9 mouse cellular contexts compared by ENCODE assay signal in genomic region chr6:128318317-128318716, GRCm38 (mm10). TPM values are rescaled to one million over a fixed set of nuclear protein-coding genes. Genes with fewer than 3 reads are reported as not detected.
DNase-seq lines count a peak whose midpoint lies in the region; ATAC-seq and TF ChIP-seq lines count a peak whose summit lies in the region.
"Had no signal": no experiment of that assay in that cellular context is flagged by ENCODE, and none has a peak within 500 bp of the region (broad histone marks: within the 10 kb centered on the region; RNA-seq: fewer than 3 reads in every experiment).

No protein-coding gene starts in this region.

- TF ChIP-seq CTCF in kidney, postnatal 0 days (IDR thresholded peaks at IDR 0.05; ENCODE audit: low read depth): peak; percentile 88

- 14% methylated on average over 4 of the region's 4 CpGs for WGBS in heart, embryonic 10.5 days
- 7% methylated on average over 4 of the region's 4 CpGs for WGBS in kidney, postnatal 0 days
- 4% methylated on average over 4 of the region's 4 CpGs for WGBS in liver, embryonic 16.5 days (ENCODE audit: insufficient replicate concordance)
- 17% methylated on average over 4 of the region's 4 CpGs for WGBS in neural tube, embryonic 12.5 days

- H3K4me1 ChIP-seq in heart, embryonic 10.5 days: no peaks in the 10 kb centered on the region
- H3K4me1 ChIP-seq in kidney, postnatal 0 days (replicated peaks; ENCODE audit: insufficient read depth, low read length): no peaks in the 10 kb centered on the region
- H3K4me1 ChIP-seq in liver, embryonic 16.5 days (ENCODE audit: control insufficient read depth, low read depth, low read length): no peaks in the 10 kb centered on the region
- H3K4me1 ChIP-seq in neural tube, embryonic 12.5 days: no peaks in the 10 kb centered on the region
- H3K4me1 ChIP-seq: heart, embryonic 13.5 days had no signal

- H3K9me3 ChIP-seq in heart, embryonic 10.5 days: no peaks in the 10 kb centered on the region
- no peaks in the 10 kb centered on the region for H3K9me3 ChIP-seq in kidney, postnatal 0 days (replicated peaks; ENCODE audit: low read length)
- no peaks in the 10 kb centered on the region for H3K9me3 ChIP-seq in liver, embryonic 16.5 days (replicated peaks; ENCODE audit: control insufficient read depth, low read length)
- no peaks in the 10 kb centered on the region for H3K9me3 ChIP-seq in neural tube, embryonic 12.5 days
- H3K9me3 ChIP-seq: heart, embryonic 13.5 days had no signal

- no peak overlapping the region for H3K9ac ChIP-seq in kidney, postnatal 0 days (ENCODE audit: low read depth, low read length)
- no peak overlapping the region for H3K9ac ChIP-seq in liver, embryonic 16.5 days (ENCODE audit: low read depth, low read length)
- H3K9ac ChIP-seq in neural tube, embryonic 12.5 days: no peak overlapping the region
- H3K9ac ChIP-seq: heart, embryonic 13.5 days had no signal

- peak; percentile 30 to 42 for DNase-seq in CD8-positive naive resting alpha-beta T cell, adult 2 months (ENCODE audit: low read depth in 2 of 2, low spot score in 2 of 2)
- peak; percentile 72 for DNase-seq in WW6 (ENCODE audit: low read depth, low spot score)
- peak; percentile 76 for DNase-seq in heart, embryonic 10.5 days (ENCODE audit: low spot score)
- DNase-seq in kidney, postnatal 0 days (ENCODE audit: low spot score): peak; percentile 89
- DNase-seq in thymus, postnatal 14 days: peak; percentile 49

- H3K4me2 ChIP-seq in kidney, postnatal 0 days (ENCODE audit: low read length): no peak overlapping the region
- H3K4me2 ChIP-seq in liver, embryonic 16.5 days (ENCODE audit: low read depth, low read length): no peak overlapping the region
- no peak overlapping the region for H3K4me2 ChIP-seq in neural tube, embryonic 12.5 days (replicated peaks)
- H3K4me2 ChIP-seq: heart, embryonic 13.5 days had no signal

- peaks cover 25% of the 10 kb centered on the region for H3K36me3 ChIP-seq in heart, embryonic 10.5 days
- peaks cover 18% of the 10 kb centered on the region for H3K36me3 ChIP-seq in kidney, postnatal 0 days (ENCODE audit: insufficient read depth, low read length)
- no peaks in the 10 kb centered on the region for H3K36me3 ChIP-seq in liver, embryonic 16.5 days (ENCODE audit: control insufficient read depth, insufficient read depth)
- peaks cover 25% of the 10 kb centered on the region for H3K36me3 ChIP-seq in neural tube, embryonic 12.5 days

- H3K27ac ChIP-seq in heart, embryonic 10.5 days: no peak overlapping the region
- no peak overlapping the region for H3K27ac ChIP-seq in kidney, postnatal 0 days
- no peak overlapping the region for H3K27ac ChIP-seq in liver, embryonic 16.5 days (ENCODE audit: low read length)
- H3K27ac ChIP-seq in neural tube, embryonic 12.5 days: no peak overlapping the region
- H3K27ac ChIP-seq: heart, embryonic 13.5 days had no signal

- peak; percentile 92 for ATAC-seq in common myeloid progenitor, adult 5-6 weeks (replicated peaks; ENCODE audit: low read depth, poor library complexity, severe bottlenecking)
- ATAC-seq in kidney, postnatal 0 days (replicated peaks; ENCODE audit: low FRiP score, low read depth): 0 out of 2 replicates have a peak, but pooled peaks have one; percentile 49
- ATAC-seq in liver, embryonic 16.5 days (ENCODE audit: low read depth): 0 out of 2 replicates have a peak, but pooled peaks have one; percentile 7
- peak; percentile 25; the same call in 1 of the 2 replicates for ATAC-seq in neural tube, embryonic 12.5 days (ENCODE audit: low FRiP score, low read depth)

- H3K4me3 ChIP-seq in heart, embryonic 10.5 days: no peak overlapping the region
- no peak overlapping the region for H3K4me3 ChIP-seq in kidney, postnatal 0 days (replicated peaks; ENCODE audit: low read depth, low read length)
- no peak overlapping the region for H3K4me3 ChIP-seq in liver, embryonic 16.5 days (ENCODE audit: low read depth, low read length)
- no peak overlapping the region for H3K4me3 ChIP-seq in neural tube, embryonic 12.5 days
- H3K4me3 ChIP-seq: heart, embryonic 13.5 days had no signal

- H3K27me3 ChIP-seq in heart, embryonic 10.5 days (ENCODE audit: insufficient read depth, poor library complexity, severe bottlenecking): no peaks in the 10 kb centered on the region
- H3K27me3 ChIP-seq in kidney, postnatal 0 days (ENCODE audit: insufficient read depth, low read length): no peaks in the 10 kb centered on the region
- H3K27me3 ChIP-seq in liver, embryonic 16.5 days (ENCODE audit: control insufficient read depth, insufficient read depth, low read depth, low read length): no peaks in the 10 kb centered on the region
- H3K27me3 ChIP-seq in neural tube, embryonic 12.5 days (replicated peaks): no peaks in the 10 kb centered on the region
- H3K27me3 ChIP-seq: heart, embryonic 13.5 days had no signal

RNA-seq across cellular contexts. Expression of gene Tead4, which starts 17.7 kb away (rescaled TPM):
- total RNA-seq in common myeloid progenitor, adult 5-6 weeks (2017): not detected in 2 replicates
- 4.2 and 4.9 TPM in 2 replicates for polyA plus RNA-seq in heart, embryonic 10.5 days (2016; fragmentation: Nextera tagmentation; extraction: Ambion mirVana)
- polyA plus RNA-seq in kidney, postnatal 0 days (2015; fragmentation: Nextera tagmentation; extraction: Ambion mirVana): 2.3 TPM in 2 replicates
- 0.44 and 0.51 TPM in 2 replicates for polyA plus RNA-seq in liver, embryonic 16.5 days (2015; fragmentation: Nextera tagmentation; extraction: Ambion mirVana)
- polyA plus RNA-seq in neural tube, embryonic 12.5 days (2016; fragmentation: Nextera tagmentation; extraction: Ambion mirVana): 1.6 TPM in 2 replicates

RNA-seq across cellular contexts. Expression of gene Tulp3, which starts 37.3 kb away (rescaled TPM):
- 0.19 and 0.27 TPM in 2 replicates for total RNA-seq in common myeloid progenitor, adult 5-6 weeks (2017)
- 13.1 and 16.1 TPM in 2 replicates for polyA plus RNA-seq in heart, embryonic 10.5 days (2016; fragmentation: Nextera tagmentation; extraction: Ambion mirVana)
- polyA plus RNA-seq in kidney, postnatal 0 days (2015; fragmentation: Nextera tagmentation; extraction: Ambion mirVana): 15.0 and 17.6 TPM in 2 replicates
- polyA plus RNA-seq in liver, embryonic 16.5 days (2015; fragmentation: Nextera tagmentation; extraction: Ambion mirVana): 1.4 and 1.7 TPM in 2 replicates
- polyA plus RNA-seq in neural tube, embryonic 12.5 days (2016; fragmentation: Nextera tagmentation; extraction: Ambion mirVana): 18.9 and 20.5 TPM in 2 replicates

RNA-seq across cellular contexts. Expression of gene Rhno1, which starts 44.4 kb away (rescaled TPM):
- total RNA-seq in common myeloid progenitor, adult 5-6 weeks (2017): 39.5 and 43.8 TPM in 2 replicates
- 97.3 and 121 TPM in 2 replicates for polyA plus RNA-seq in heart, embryonic 10.5 days (2016; fragmentation: Nextera tagmentation; extraction: Ambion mirVana)
- polyA plus RNA-seq in kidney, postnatal 0 days (2015; fragmentation: Nextera tagmentation; extraction: Ambion mirVana): 68.3 and 73.9 TPM in 2 replicates
- polyA plus RNA-seq in liver, embryonic 16.5 days (2015; fragmentation: Nextera tagmentation; extraction: Ambion mirVana): 48.0 and 54.8 TPM in 2 replicates
- 147 and 154 TPM in 2 replicates for polyA plus RNA-seq in neural tube, embryonic 12.5 days (2016; fragmentation: Nextera tagmentation; extraction: Ambion mirVana)

RNA-seq across cellular contexts. Expression of gene Foxm1, which starts 44.5 kb away (rescaled TPM):
- 10.9 and 19.5 TPM in 2 replicates for total RNA-seq in common myeloid progenitor, adult 5-6 weeks (2017)
- 31.2 and 33.4 TPM in 2 replicates for polyA plus RNA-seq in heart, embryonic 10.5 days (2016; fragmentation: Nextera tagmentation; extraction: Ambion mirVana)
- 11.8 TPM in 2 replicates for polyA plus RNA-seq in kidney, postnatal 0 days (2015; fragmentation: Nextera tagmentation; extraction: Ambion mirVana)
- 14.4 and 17.3 TPM in 2 replicates for polyA plus RNA-seq in liver, embryonic 16.5 days (2015; fragmentation: Nextera tagmentation; extraction: Ambion mirVana)
- polyA plus RNA-seq in neural tube, embryonic 12.5 days (2016; fragmentation: Nextera tagmentation; extraction: Ambion mirVana): 32.0 and 36.8 TPM in 2 replicates

RNA-seq across cellular contexts. Expression of gene Tex52, which starts 56.9 kb away (rescaled TPM):
- total RNA-seq in common myeloid progenitor, adult 5-6 weeks (2017): not detected in 2 replicates
- polyA plus RNA-seq in heart, embryonic 10.5 days (2016; fragmentation: Nextera tagmentation; extraction: Ambion mirVana): 0.29 TPM in 1 of 2 replicates, not detected in the other
- polyA plus RNA-seq in kidney, postnatal 0 days (2015; fragmentation: Nextera tagmentation; extraction: Ambion mirVana): not detected in 2 replicates
- polyA plus RNA-seq in liver, embryonic 16.5 days (2015; fragmentation: Nextera tagmentation; extraction: Ambion mirVana): not detected in 2 replicates
- 0.17 and 0.34 TPM in 2 replicates for polyA plus RNA-seq in neural tube, embryonic 12.5 days (2016; fragmentation: Nextera tagmentation; extraction: Ambion mirVana)

Comparison
In these comparisons a context has a peak if more than half of its experiments do, and no peak if none do; other contexts are left out.
1. DNase-seq: peak in every context shown above with its lines; median percentile 89 in kidney, postnatal 0 days; 76 in heart, embryonic 10.5 days; 72 in WW6; 49 in thymus, postnatal 14 days; 36 in CD8-positive naive resting alpha-beta T cell, adult 2 months.
2. ATAC-seq: peak in every context shown above with its lines; median percentile 92 in common myeloid progenitor, adult 5-6 weeks; 49 in kidney, postnatal 0 days; 25 in neural tube, embryonic 12.5 days; 7 in liver, embryonic 16.5 days.